Mouse (Mus musculus): ENCODE measurements around the gene Gm10666. TPM values are rescaled to one million over a fixed set of nuclear protein-coding genes. Genes with fewer than 3 reads are reported as not detected.
"Not testable (repeated sequence)": the region's sequence is repeated elsewhere in the genome, so short reads cannot be mapped to it uniquely, and the experiment has no call there.

The Gm10666 gene
- not detected for total RNA-seq (2022)

GRCm38 (mm10) chr7:22134641-22135040 is at the start of gene Gm10666:
Gm10666 (minus strand) TSS chr7:22134741.
- not testable (repeated sequence) for DNase-seq

GRCm38 (mm10) chr7:22163935-22164334 is 29.4 kb upstream of the Gm10666 start, which contains the start of gene Vmn1r142:
Vmn1r142 (minus strand) TSS chr7:22164035.
- DNase-seq: not testable (repeated sequence)

- not testable (repeated sequence) for DNase-seq
Measured at GRCm38 (mm10) chr7:22118145-22118544, 16.4 kb downstream of the Gm10666 start, which contains the start of gene Gm16451. Gm16451 (minus strand) TSS chr7:22118245.

Other genes with a start within 250 kb of the Gm10666 start
- not detected for gene Gm5891, start 213.4 kb downstream of the Gm10666 start, total RNA-seq (2022)
- gene Vmn1r137, start 140.2 kb downstream of the Gm10666 start, total RNA-seq (2022): not detected
- gene Vmn1r138, start 105.8 kb downstream of the Gm10666 start, total RNA-seq (2022): not detected
- not detected for gene Gm6176, start 78.4 kb downstream of the Gm10666 start, total RNA-seq (2022)
- gene Vmn1r139, start 65.7 kb downstream of the Gm10666 start, total RNA-seq (2022): not detected
- gene Gm16451, start 16.5 kb downstream of the Gm10666 start, total RNA-seq (2022): not detected
- not detected for gene Vmn1r142, start 29.3 kb upstream of the Gm10666 start, total RNA-seq (2022)
- not detected for gene Vmn1r143, start 54.6 kb upstream of the Gm10666 start, total RNA-seq (2022)
- gene Gm8653, start 66.5 kb upstream of the Gm10666 start, total RNA-seq (2022): not detected
- not detected for gene Gm8453, start 94.7 kb upstream of the Gm10666 start, total RNA-seq (2022)
- not detected for gene Gm4187, start 195.0 kb upstream of the Gm10666 start, total RNA-seq (2022)
- not detected for gene Gm8660, start 236.3 kb upstream of the Gm10666 start, total RNA-seq (2022)

Measured in adrenal gland, adult 8-10 months (tissue).